Mouse (Mus musculus): ENCODE measurements around the gene Hsph1.

The Hsph1 gene

DNA sequence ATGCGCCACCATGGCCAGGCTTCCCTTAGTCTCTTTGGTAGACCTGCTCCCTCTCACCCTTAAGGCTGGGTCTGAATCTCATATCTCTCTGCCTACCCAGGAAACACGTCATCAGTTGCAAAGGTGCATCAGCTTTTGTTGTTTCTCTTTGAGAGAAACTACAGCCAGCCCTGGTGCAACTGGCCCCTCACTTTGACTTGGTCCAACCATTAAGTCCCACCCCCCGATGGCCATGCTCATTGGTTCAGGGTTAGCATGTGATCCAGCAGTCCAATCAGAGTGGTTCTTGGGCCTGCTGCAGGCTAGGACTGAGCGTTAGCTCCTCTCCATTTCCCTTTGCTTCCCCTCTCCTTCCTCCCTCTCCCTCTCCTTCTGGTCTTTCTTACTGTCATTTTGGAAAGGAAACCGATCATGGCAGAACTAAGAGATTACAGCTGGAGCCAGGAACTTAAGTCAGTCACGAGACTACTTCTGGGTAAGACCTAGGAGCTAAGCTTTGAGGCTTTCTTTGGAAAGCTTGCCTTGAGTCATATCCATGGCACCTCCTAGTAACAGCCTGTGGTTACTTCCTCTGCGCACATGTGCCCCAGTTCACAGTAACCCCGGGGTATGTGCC is 5.2 kb upstream of the Hsph1 start:
- no peak for DNase-seq

DNA sequence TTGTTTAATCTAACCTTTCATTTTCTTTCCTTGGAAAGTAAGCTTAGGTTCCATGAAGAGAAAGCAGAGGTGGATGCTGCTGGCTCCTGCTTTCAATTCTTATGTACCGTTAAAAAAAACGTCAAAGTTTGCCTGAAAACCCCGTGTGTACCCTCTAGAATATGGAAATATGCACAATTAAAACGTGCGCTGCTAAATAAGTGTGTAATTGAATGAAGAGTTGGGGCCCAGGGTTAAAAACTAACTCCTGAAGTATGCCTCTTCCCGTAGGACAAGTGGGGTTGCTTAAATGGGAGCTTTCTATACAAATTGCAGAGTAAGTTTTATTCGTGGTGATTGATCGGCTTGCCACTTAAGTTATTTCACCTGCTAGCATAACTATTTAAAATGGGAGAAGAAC is 1.1 kb upstream of the Hsph1 start:
- no peak for DNase-seq

- peak; percentile 46 for DNase-seq
These were observed 620 bp downstream of the Hsph1 start for GRCm38 (mm10) chr5:149635556-149635955.

GRCm38 (mm10) chr5:149634409-149635035 is 1.7 kb downstream of the Hsph1 start:
- no peak for DNase-seq

DNA sequence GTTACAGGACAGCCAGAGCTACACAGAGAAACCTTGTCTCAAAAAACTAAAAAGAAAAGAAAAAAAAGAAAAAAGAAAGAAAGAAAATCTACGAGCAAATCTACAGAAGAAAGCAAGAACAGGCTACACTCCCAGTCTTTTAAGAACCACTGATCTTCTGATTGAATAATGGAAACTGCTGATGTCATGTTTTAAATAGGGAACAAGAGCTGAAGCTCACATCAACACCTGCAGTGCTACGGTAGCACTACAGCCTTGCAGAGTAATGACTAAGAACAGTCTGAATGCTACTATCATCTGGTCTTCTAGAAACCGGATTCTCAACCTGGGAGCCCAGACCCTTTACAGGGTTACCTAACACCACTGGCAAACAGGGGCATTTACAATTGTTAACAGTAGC is 10.6 kb downstream of the Hsph1 start:
- no peak for DNase-seq

DNA sequence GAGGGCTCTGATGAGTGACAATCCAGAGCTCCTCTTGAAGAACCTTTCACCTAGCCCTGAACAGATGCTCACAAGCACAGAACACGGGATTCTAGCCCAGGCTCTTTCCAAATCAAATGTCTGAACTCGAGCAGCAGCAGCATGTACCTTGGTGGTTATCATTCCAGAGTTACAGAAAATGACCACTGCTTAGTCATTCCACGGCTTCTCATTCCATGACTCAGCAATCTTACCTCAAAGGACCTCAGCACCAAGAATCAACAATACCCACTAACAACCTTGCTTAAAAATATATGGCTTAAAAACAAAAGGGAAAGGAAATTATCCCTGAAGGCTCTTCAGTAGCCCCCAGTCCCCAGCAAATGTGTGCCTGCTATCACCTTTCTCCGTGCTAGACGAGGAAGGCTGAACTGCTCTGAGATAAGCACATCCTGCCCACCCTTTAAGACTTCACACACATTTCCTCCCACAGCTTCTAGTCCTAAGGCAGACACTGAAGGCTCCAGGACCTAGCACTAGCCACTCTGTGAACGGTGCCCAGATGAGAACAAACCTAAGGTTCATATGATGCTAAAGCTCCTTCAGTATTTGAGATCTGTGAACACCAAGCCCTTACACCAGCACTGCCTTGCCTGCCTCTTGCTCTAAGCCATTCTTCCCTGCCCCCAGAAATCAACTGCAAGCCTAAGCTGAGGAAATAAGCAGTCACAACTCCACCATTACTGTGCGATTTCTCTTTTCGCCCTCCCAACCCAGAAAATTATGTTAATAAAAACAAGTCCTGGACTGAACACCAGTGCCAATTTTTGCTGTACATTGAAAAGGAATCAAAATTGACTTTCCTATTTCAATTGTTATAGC is 12.1 kb downstream of the Hsph1 start:
- no peak for DNase-seq

- no peak for DNase-seq
These were observed 13.5 kb downstream of the Hsph1 start for GRCm38 (mm10) chr5:149622644-149623043.

- DNase-seq, result no peak
These were observed 14.0 kb downstream of the Hsph1 start for GRCm38 (mm10) chr5:149622152-149622551.

DNA sequence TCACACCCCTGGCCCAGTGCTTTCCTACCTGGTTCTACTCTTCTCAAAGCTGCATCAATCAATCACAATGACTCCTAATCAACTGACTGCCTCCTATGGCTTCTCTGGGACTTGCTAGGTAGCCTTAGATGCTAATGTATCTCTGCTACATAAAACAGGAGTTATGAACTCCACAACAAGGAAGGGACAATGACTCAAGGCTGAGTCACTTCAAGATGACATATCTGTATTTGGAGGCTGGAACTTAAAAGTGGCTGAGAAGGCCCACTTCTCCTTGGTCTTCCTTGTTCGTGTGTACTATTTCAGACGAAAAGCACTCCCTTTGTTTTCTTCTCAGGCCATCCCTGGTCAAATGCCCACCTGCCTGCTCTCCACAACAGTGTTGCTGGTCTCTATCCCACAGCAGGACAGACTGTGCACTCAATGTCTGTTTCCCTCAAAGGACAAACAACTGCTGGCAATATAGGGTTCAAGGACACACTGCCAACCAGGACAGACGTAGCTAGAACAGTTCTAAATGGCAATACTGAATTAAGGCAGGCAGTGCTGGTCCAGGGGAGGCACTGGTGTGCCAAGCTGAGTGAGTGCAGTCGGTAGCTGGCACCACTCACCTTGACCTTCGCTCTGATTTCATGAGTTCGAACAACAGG is 18.3 kb downstream of the Hsph1 start:
- DNase-seq, result no peak

GRCm38 (mm10) chr5:149616817-149617216 is 19.4 kb downstream of the Hsph1 start:
- no peak for DNase-seq

GRCm38 (mm10) chr5:149616138-149616537 is 20.0 kb downstream of the Hsph1 start:
- peak; percentile 11 for DNase-seq

DNA sequence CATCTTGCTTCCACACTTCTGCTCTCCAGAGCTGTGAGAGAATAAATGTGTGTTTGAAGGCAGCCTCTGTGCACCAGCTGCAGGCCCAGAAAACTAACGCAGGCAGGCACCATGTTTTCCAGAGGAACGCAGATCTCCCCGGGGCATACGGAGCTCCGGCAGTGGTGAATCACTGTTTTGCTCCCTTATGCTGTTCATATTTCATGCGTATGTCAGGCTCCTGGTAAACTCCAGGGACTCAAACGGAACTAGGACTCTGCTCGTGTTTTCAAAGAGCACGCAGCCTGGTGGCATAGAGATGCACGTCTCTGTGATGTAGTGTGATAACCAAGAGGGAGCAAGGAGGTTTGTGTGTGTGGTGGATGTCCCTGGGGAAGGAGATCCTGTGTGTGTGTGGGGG is 23.4 kb downstream of the Hsph1 start:
- DNase-seq, result peak; percentile 53

DNA sequence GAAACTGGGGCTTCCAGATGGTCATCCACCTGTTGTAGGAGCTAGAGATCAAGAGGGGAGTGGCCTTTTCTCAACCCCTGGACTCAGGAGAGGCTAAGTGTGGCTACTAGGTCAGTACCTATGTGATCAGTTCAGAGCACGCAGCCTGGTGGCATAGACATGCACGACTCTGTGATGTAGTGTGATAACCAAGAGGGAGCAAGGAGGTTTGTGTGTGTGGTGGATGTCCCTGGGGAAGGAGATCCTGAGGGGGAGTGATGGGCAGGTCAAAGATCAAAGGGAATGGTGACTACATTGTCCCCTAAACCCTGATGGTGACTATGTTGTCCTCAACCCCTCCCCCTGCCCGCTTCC is 24.0 kb downstream of the Hsph1 start:
- DNase-seq, result no peak

- peak; percentile 60 for DNase-seq
These were observed 24.6 kb downstream of the Hsph1 start for GRCm38 (mm10) chr5:149611476-149612164.

GRCm38 (mm10) chr5:149607083-149607720 is 29.0 kb downstream of the Hsph1 start:
- no peak for DNase-seq

DNA sequence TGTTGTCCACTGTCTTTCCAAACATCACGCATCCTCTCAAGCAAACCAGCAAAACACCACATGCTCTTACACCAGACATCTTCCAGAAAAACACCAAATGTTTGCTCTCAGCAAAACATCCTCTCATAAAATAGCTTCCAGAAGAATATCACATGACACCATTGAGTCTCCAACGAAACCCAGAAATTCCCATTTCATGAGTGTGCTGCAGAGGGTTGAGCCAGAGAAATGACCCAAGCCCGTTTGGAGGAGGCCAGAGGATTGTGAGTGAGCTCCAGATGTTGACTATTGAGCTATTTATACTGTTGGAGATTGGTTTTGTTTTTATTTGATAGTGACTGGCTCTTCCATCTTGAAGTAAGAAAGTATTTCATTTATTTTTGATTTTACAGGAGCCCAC is 32.9 kb downstream of the Hsph1 start:
- DNase-seq, result no peak

GRCm38 (mm10) chr5:149601996-149602395 is 34.2 kb downstream of the Hsph1 start:
- DNase-seq, result no peak

GRCm38 (mm10) chr5:149597351-149597750 is 38.8 kb downstream of the Hsph1 start:
- DNase-seq, result no peak

GRCm38 (mm10) chr5:149594215-149594614 is 42.0 kb downstream of the Hsph1 start:
- no peak for DNase-seq

GRCm38 (mm10) chr5:149589932-149590331 is 46.2 kb downstream of the Hsph1 start:
- no peak for DNase-seq

- no peak for DNase-seq
These were observed 47.2 kb downstream of the Hsph1 start for GRCm38 (mm10) chr5:149588814-149589534.
